Mouse (Mus musculus) cerebellum, adult 2 months (tissue): Measurements from ENCODE around the gene Kbtbd8.

Experiments used
- CTCF ChIP-seq: fragments of 200-500 bp; IDR thresholded peaks from 2 replicates; pipeline ENCODE4 v1.5.1; 2011; ENCODE audit warnings: low read depth, mild to moderate bottlenecking, control low read depth, low read length, moderate library complexity, borderline replicate concordance; ENCODE audit not compliant: insufficient read depth
- POLR2A ChIP-seq: fragments of 200-500 bp; IDR thresholded peaks from 2 replicates; pipeline ENCODE4 v1.6.1; 2011; ENCODE audit warnings: low read length, control low read depth, borderline replicate concordance; ENCODE audit not compliant: insufficient read depth

- no peak for TF ChIP-seq POLR2A
- TF ChIP-seq CTCF, result no peak
Measured at GRCm38 (mm10) chr6:95119389-95119788, 2.3 kb downstream of the Kbtbd8 start.
